Mouse (Mus musculus) small intestine, adult 2 months (tissue): ENCODE results near the gene Dennd1a.

Experiments used
- CTCF ChIP-seq: fragments of 200-500 bp; IDR thresholded peaks from 2 replicates; pipeline ENCODE4 v1.5.1; 2012; ENCODE audit warnings: low read depth, mild to moderate bottlenecking, control low read depth, inconsistent platforms, low read length, moderate library complexity, mixed read lengths; ENCODE audit not compliant: insufficient replicate concordance, insufficient read length; ENCODE audit errors: extremely low read depth
- POLR2A ChIP-seq: fragments of 200-500 bp; IDR thresholded peaks from 2 replicates; pipeline ENCODE4 v1.6.1; 2012; ENCODE audit warnings: low read depth, mild to moderate bottlenecking, control low read depth, inconsistent platforms, low read length, moderate library complexity

GRCm38 (mm10) chr2:38083251-38083650, 203.9 kb downstream of the Dennd1a start:
- no peak for TF ChIP-seq POLR2A
- no peak for TF ChIP-seq CTCF
